Mouse (Mus musculus): ENCODE results near the gene Cnih1. TPM values are rescaled to one million over a fixed set of nuclear protein-coding genes. Genes with fewer than 3 reads are reported as not detected.

Cnih1 gene
- polyA plus RNA-seq, 1 experiment from 2014 or later: 170 TPM

GRCm38 (mm10) chr14:46816916-46817622 is 28.9 kb upstream of the Cnih1 start:
- Histone ChIP-seq H3K27me3 (replicated peaks) (no peaks in the 10 kb centered on the region), H3K4me3 (no peak overlapping the region), H3K4me2 (no peak overlapping the region), H3K27ac (no peak overlapping the region), H3K9ac (no peak overlapping the region), H3K9me3 (no peaks in the 10 kb centered on the region), H3K4me1 (peaks cover 20% of the 10 kb centered on the region), H3K36me3 (replicated peaks) (peaks cover 4% of the 10 kb centered on the region; the same call in 1 of the 2 replicates)
- ATAC-seq (replicated peaks): no peak
- WGBS: 94% methylated on average over 8 of the region's 8 CpGs

- Histone ChIP-seq H3K9me3 (no peaks in the 10 kb centered on the region), H3K4me2 (no peak overlapping the region), H3K4me1 (peaks cover 12% of the 10 kb centered on the region), H3K27me3 (replicated peaks) (no peaks in the 10 kb centered on the region), H3K27ac (no peak overlapping the region), H3K36me3 (replicated peaks) (peaks cover 10% of the 10 kb centered on the region; the same call in 1 of the 2 replicates), H3K9ac (no peak overlapping the region), H3K4me3 (no peak overlapping the region)
- 78% methylated on average over 6 of the region's 6 CpGs for WGBS
- ATAC-seq (replicated peaks): no peak
Measured at GRCm38 (mm10) chr14:46815640-46816039, 27.4 kb upstream of the Cnih1 start.

GRCm38 (mm10) chr14:46807927-46808326 is 19.7 kb upstream of the Cnih1 start:
- 76% methylated on average over 3 of the region's 3 CpGs for WGBS

GRCm38 (mm10) chr14:46806186-46806585 is 18.0 kb upstream of the Cnih1 start:
- WGBS: 88% methylated on average over 5 of the region's 5 CpGs
- no peak overlapping the region for H3K4me2 ChIP-seq
- ATAC-seq (replicated peaks): no peak
- H3K27me3 ChIP-seq (replicated peaks): no peaks in the 10 kb centered on the region
- H3K27ac ChIP-seq: no peak overlapping the region
- no peaks in the 10 kb centered on the region for H3K9me3 ChIP-seq
- H3K9ac ChIP-seq: no peak overlapping the region
- H3K4me3 ChIP-seq: no peak overlapping the region
- peaks cover 15% of the 10 kb centered on the region; the same call in 1 of the 2 replicates for H3K36me3 ChIP-seq (replicated peaks)
- no peaks in the 10 kb centered on the region for H3K4me1 ChIP-seq

More at GRCm38 (mm10) chr14:46807927-46808326, 19.7 kb upstream of the Cnih1 start:
- H3K9me3 ChIP-seq: no peaks in the 10 kb centered on the region
- no peak overlapping the region for H3K4me2 ChIP-seq
- no peak for ATAC-seq (replicated peaks)
- no peak overlapping the region for H3K4me3 ChIP-seq
- peaks cover 16% of the 10 kb centered on the region; the same call in 1 of the 2 replicates for H3K36me3 ChIP-seq (replicated peaks)
- no peak overlapping the region for H3K9ac ChIP-seq
- H3K27ac ChIP-seq: no peak overlapping the region
- H3K27me3 ChIP-seq (replicated peaks): no peaks in the 10 kb centered on the region
- no peaks in the 10 kb centered on the region for H3K4me1 ChIP-seq

GRCm38 (mm10) chr14:46803791-46804190 is 15.6 kb upstream of the Cnih1 start:
- Histone ChIP-seq H3K36me3 (replicated peaks) (0 out of 2 replicates have a peak, but pooled peaks cover 5% of the 10 kb centered on the region), H3K9me3 (no peaks in the 10 kb centered on the region), H3K27ac (no peak overlapping the region), H3K4me2 (no peak overlapping the region), H3K27me3 (replicated peaks) (no peaks in the 10 kb centered on the region), H3K4me1 (no peaks in the 10 kb centered on the region), H3K4me3 (no peak overlapping the region), H3K9ac (no peak overlapping the region)
- no peak for ATAC-seq (replicated peaks)
- 89% methylated on average over 1 of the region's 1 CpGs for WGBS

- H3K9me3 ChIP-seq: no peaks in the 10 kb centered on the region
- no peaks in the 10 kb centered on the region for H3K27me3 ChIP-seq (replicated peaks)
- H3K4me2 ChIP-seq: no peak overlapping the region
- H3K4me3 ChIP-seq: no peak overlapping the region
- no peak for ATAC-seq (replicated peaks)
- 94% methylated on average over 4 of the region's 4 CpGs for WGBS
- H3K27ac ChIP-seq: no peak overlapping the region
- no peaks in the 10 kb centered on the region for H3K4me1 ChIP-seq
- H3K9ac ChIP-seq: no peak overlapping the region
- H3K36me3 ChIP-seq (replicated peaks): 0 out of 2 replicates have a peak, but pooled peaks cover 5% of the 10 kb centered on the region
Measured at GRCm38 (mm10) chr14:46803259-46803658, 15.0 kb upstream of the Cnih1 start.

- no peak for ATAC-seq (replicated peaks)
- Histone ChIP-seq H3K27me3 (replicated peaks) (no peaks in the 10 kb centered on the region), H3K4me3 (no peak overlapping the region), H3K9ac (no peak overlapping the region), H3K9me3 (no peaks in the 10 kb centered on the region), H3K4me1 (no peaks in the 10 kb centered on the region), H3K4me2 (no peak overlapping the region), H3K36me3 (replicated peaks) (0 out of 2 replicates have a peak, but pooled peaks cover 5% of the 10 kb centered on the region), H3K27ac (no peak overlapping the region)
- 88% methylated on average over 3 of the region's 3 CpGs for WGBS
Measured at GRCm38 (mm10) chr14:46800684-46801345, 12.6 kb upstream of the Cnih1 start.

- no peak overlapping the region for H3K27ac ChIP-seq
- no peak overlapping the region for H3K4me3 ChIP-seq
- H3K4me2 ChIP-seq: no peak overlapping the region
- H3K36me3 ChIP-seq (replicated peaks): no peaks in the 10 kb centered on the region
- H3K27me3 ChIP-seq (replicated peaks): no peaks in the 10 kb centered on the region
- WGBS: 87% methylated on average over 5 of the region's 5 CpGs
- H3K9ac ChIP-seq: no peak overlapping the region
- no peak for ATAC-seq (replicated peaks)
- no peaks in the 10 kb centered on the region for H3K9me3 ChIP-seq
- H3K4me1 ChIP-seq: no peaks in the 10 kb centered on the region
Measured at GRCm38 (mm10) chr14:46794157-46794556, 5.9 kb upstream of the Cnih1 start.

- WGBS: 96% methylated on average over 6 of the region's 6 CpGs
- no peaks in the 10 kb centered on the region for H3K36me3 ChIP-seq (replicated peaks)
- no peak for ATAC-seq (replicated peaks)
Measured at GRCm38 (mm10) chr14:46790723-46791122, 2.5 kb upstream of the Cnih1 start.

GRCm38 (mm10) chr14:46790303-46790702 is 2.1 kb upstream of the Cnih1 start:
- peaks cover 17% of the 10 kb centered on the region for H3K4me1 ChIP-seq
- no peaks in the 10 kb centered on the region for H3K36me3 ChIP-seq (replicated peaks)
- no peak overlapping the region for H3K4me2 ChIP-seq
- no peaks in the 10 kb centered on the region for H3K9me3 ChIP-seq
- no peak for ATAC-seq (replicated peaks)
- H3K4me3 ChIP-seq: no peak overlapping the region
- no peak overlapping the region for H3K9ac ChIP-seq
- no peaks in the 10 kb centered on the region for H3K27me3 ChIP-seq (replicated peaks)
- 70% methylated on average over 4 of the region's 4 CpGs for WGBS
- no peak overlapping the region for H3K27ac ChIP-seq

More at GRCm38 (mm10) chr14:46790723-46791122, 2.5 kb upstream of the Cnih1 start:
- H3K4me1 ChIP-seq: peaks cover 15% of the 10 kb centered on the region
- no peak overlapping the region for H3K4me2 ChIP-seq
- H3K9me3 ChIP-seq: no peaks in the 10 kb centered on the region
- no peaks in the 10 kb centered on the region for H3K27me3 ChIP-seq (replicated peaks)
- H3K27ac ChIP-seq: no peak overlapping the region
- H3K4me3 ChIP-seq: no peak overlapping the region
- no peak overlapping the region for H3K9ac ChIP-seq

- peak; percentile 8 for ATAC-seq (replicated peaks)
- no peaks in the 10 kb centered on the region for H3K9me3 ChIP-seq
- peak overlapping the region; percentile 99 for H3K27ac ChIP-seq
- peak overlapping the region; percentile 99 for H3K4me3 ChIP-seq
- H3K4me2 ChIP-seq: peak overlapping the region; percentile 69
- peaks cover 19% of the 10 kb centered on the region for H3K4me1 ChIP-seq
- H3K9ac ChIP-seq: no peak overlapping the region
- WGBS: 24% methylated on average over 8 of the region's 8 CpGs
- H3K27me3 ChIP-seq (replicated peaks): no peaks in the 10 kb centered on the region
- H3K36me3 ChIP-seq (replicated peaks): no peaks in the 10 kb centered on the region
Measured at GRCm38 (mm10) chr14:46788505-46788901, 292 bp upstream of the Cnih1 start.

GRCm38 (mm10) chr14:46787454-46787786 is 791 bp downstream of the Cnih1 start:
- Histone ChIP-seq H3K36me3 (replicated peaks) (no peaks in the 10 kb centered on the region), H3K9me3 (no peaks in the 10 kb centered on the region), H3K27me3 (replicated peaks) (no peaks in the 10 kb centered on the region), H3K4me2 (peak overlapping the region; percentile 69), H3K27ac (peak overlapping the region; percentile 99), H3K9ac (peak overlapping the region; percentile 99), H3K4me1 (peaks cover 19% of the 10 kb centered on the region), H3K4me3 (peak overlapping the region; percentile 99)
- peak; percentile 1; the same call in 1 of the 2 replicates for ATAC-seq (replicated peaks)
- under 1% methylated on average over 11 of the region's 11 CpGs for WGBS
